Mouse (Mus musculus): ENCODE measurements around the gene Nrxn1.

GRCm38 (mm10) chr17:90443067-90443466, 649.8 kb downstream of the Nrxn1 start:
- no peak for TF ChIP-seq GATA1 (IDR thresholded peaks at IDR 0.05; ENCODE audit: low read length)
- TF ChIP-seq TAL1 (IDR thresholded peaks at IDR 0.05; ENCODE audit: low read length) = no peak

Data from erythroblast, embryonic 14.5 days (primary cell).